Mouse (Mus musculus) testis, adult 2 months (tissue): ENCODE measurements around the gene Cd101.

Experiments
- CTCF ChIP-seq: fragments of 200-500 bp; IDR thresholded peaks from 2 replicates; pipeline ENCODE4 v1.5.1; 2012; ENCODE audit warnings: low read depth, mild to moderate bottlenecking, inconsistent platforms, low read length, moderate library complexity; ENCODE audit not compliant: control insufficient read depth, insufficient read depth, insufficient replicate concordance
- POLR2A ChIP-seq: fragments of 200-500 bp; IDR thresholded peaks from 2 replicates; pipeline ENCODE4 v1.6.1; 2012; ENCODE audit warnings: low read depth, mild to moderate bottlenecking, inconsistent platforms, low read length, moderate library complexity; ENCODE audit not compliant: control insufficient read depth

- no peak for TF ChIP-seq POLR2A
- no peak for TF ChIP-seq CTCF
These were observed 16.1 kb upstream of the Cd101 start for GRCm38 (mm10) chr3:101045431-101045830.
